Mouse (Mus musculus) heart, postnatal 14 days (tissue): ENCODE results near the gene Skint1. TPM values are rescaled to one million over a fixed set of nuclear protein-coding genes. Genes with fewer than 3 reads are reported as not detected.
"Not testable (repeated sequence)": the region's sequence is repeated elsewhere in the genome, so short reads cannot be mapped to it uniquely, and the experiment has no call there.

Experiments
- DNase-seq, 2 experiments: peaks; one replicate each; pipeline ENCODE4 v3.0.0; 2021 to 2022
- intact Hi-C: fragments of 180-260 bp; cut with DNase I; formaldehyde crosslinking; loops from one replicate; pipeline ENCODE4 v1.15.1; 2025
- long read RNA-seq, 2 experiments: library from polyadenylated mRNA; stranded (forward); transcript quantifications; one replicate each; pipeline ENCODE4 v2.0.0; 2021
- total RNA-seq, 2 experiments: library from RNA; stranded (reverse); gene quantifications; 2 replicates each; pipeline ENCODE4 v1.2.3; 2021

Skint1 gene
- not detected for total RNA-seq
- long read RNA-seq, experiment 1 = 0 reads
- long read RNA-seq, experiment 2 = 0 reads

DNA sequence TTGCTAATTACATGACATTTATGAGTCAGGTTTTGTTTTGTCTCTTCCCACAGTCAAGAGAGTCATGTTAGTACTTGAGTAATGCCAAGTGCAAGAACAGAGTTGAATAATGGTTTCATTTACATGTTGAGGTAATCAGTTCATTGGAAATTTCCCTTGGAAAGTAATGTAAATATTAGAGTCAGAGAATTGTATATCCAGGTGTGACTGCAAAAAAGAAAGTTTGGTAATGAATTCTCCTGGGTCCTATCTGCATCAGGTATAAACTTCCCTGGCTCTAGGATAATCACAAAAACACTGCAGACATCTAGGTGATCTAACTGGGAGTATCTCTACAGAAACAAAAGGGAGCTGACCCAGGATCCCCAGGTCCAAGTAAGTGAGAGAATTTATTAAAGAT, at the start of gene Skint1:
Gene Skint1, plus strand, starts transcription at position 301 of the 400 bp plus-strand sequence.
- DNase-seq = no peak
- intact Hi-C loops = no loop called here

DNA sequence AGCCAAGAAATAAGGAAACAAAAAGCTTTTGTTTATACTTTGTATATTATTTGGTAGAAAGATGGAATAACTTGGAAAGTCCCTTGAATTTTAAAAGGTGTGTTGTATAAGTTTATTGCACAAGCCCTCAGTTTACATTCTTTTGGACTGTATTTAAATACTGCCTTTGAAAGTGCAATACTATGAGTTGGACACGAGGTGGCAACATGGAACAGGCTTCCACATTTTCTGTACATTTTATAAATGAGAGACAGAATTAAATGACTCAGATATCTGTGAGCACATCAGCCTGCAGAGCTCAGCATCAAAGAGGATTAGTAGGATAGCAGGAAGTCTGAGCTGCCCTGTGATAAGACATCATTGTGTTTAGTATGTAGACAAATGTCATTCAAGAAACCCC, 44.8 kb upstream of the Skint1 start:
- DNase-seq = no peak
- intact Hi-C loops = no loop called here

DNA sequence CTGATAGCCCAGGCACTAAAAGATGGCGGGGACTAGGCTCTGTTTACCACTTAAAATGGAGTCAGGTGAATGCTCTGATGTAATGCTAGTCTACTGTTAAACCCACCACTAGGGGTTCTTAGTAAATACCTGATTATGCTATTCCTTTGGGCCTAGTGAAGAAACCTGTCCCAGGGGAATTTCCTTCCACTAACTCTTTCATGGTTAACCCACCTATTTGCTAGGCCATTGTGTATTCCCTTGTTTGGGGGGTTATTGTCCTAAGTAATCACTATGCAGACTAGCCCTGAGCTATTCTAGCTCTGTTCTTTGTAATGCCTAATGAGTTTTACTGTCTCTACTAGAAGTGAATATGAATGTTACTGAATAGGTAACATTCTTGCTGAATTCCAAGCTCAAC, 42.8 kb upstream of the Skint1 start:
- intact Hi-C loops, DNase-seq: not testable (repeated sequence)

DNA sequence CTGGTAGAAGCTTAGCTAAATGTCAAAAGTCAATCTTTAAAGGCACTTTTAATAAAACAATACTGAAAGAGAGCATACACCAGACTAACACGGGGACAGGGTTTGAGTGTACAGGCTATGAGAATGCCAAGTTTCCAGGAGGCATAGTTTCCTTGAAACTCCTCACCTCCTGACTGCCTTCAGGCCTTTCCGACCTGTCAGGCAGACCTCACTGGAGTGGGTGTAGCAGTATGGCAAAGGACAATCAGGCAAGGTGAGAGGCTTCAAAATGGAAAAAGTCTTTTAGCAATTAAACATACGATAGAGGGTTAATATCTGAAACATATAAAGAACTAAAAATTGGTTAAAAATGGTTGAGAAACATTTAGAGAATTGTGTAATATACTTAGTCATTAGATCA, 42.4 kb upstream of the Skint1 start:
- intact Hi-C loops = no loop called here

DNA sequence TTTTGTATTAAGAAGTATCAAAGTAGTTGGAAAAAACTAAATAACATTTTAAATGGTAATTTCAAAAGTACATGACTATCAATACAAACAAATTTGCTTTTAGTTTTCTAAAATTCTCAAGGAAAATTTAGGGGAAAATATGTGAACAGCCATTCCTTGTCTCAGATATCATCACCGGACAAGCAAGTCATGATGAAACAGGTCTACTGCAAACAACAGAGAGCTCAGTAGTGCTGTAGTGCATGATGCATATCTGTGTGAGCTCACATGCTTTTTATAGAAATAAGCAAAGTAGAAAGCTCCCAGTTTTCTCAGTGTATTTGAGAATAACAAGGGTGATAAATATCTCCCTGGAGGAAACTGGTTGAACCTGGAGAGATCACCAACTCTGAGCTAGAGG, 33.4 kb upstream of the Skint1 start, which contains the start of gene Skint7:
Gene Skint7, plus strand, starts transcription at position 301 of the 400 bp plus-strand sequence.
- intact Hi-C loops = no loop called here

More for the DNA sequence above, 42.4 kb upstream of the Skint1 start:
- DNase-seq = no peak

DNA sequence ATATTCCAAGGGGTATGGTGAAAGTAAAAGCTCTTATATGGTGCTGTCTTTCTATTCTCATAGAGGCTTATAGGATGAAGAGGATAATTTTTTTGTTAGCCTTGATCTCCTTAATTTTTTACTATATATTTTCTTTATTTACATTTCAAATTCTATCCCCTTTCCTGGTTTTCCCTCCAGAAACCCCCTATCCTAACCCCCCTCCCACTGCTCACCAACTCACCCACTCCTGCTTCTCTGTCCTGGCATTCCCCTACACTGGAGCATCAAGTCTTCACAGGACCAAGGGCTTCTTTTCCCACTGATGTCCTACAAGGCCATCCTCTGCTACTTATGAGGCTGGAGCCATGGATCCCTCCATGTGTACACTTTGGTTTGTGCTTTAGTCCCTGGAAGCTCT, 65.6 kb downstream of the Skint1 start, which contains the start of gene Skint4:
Gene Skint4, plus strand, starts transcription at position 301 of the 400 bp plus-strand sequence.
- no peak for DNase-seq
- intact Hi-C loops = no loop called here

More for the DNA sequence above, 33.4 kb upstream of the Skint1 start, which contains the start of gene Skint7:
- no peak for DNase-seq

Other genes starting within 250 kb of the Skint1 start
- gene Slc5a9, start 103.4 kb upstream of the Skint1 start, total RNA-seq = under 1 TPM in 1 of 2 experiments, not detected in 1; 0.41 TPM
- not detected for gene Skint8, start 86.9 kb upstream of the Skint1 start, total RNA-seq
- not detected for gene Skint7, start 33.3 kb upstream of the Skint1 start, total RNA-seq
- gene Skint4, start 65.7 kb downstream of the Skint1 start, total RNA-seq = not detected
- not detected for gene Skint3, start 226.0 kb downstream of the Skint1 start, total RNA-seq